Mouse (Mus musculus) granulocyte monocyte progenitor cell, adult 5-6 weeks (primary cell): ENCODE measurements around the gene Rpl3. TPM values are rescaled to one million over a fixed set of nuclear protein-coding genes. Genes with fewer than 3 reads are reported as not detected.

ENCODE experiments used
- ATAC-seq: replicated peaks from 2 replicates; pipeline ENCODE4 v1.8.0; 2016; ENCODE audit warnings: mild to moderate bottlenecking, moderate TSS enrichment, inconsistent platforms; ENCODE audit not compliant: poor library complexity, severe bottlenecking
- total RNA-seq, 2 experiments: library from RNA; stranded (forward) in 1 of 2; stranded (reverse) in 1 of 2; fragments of 200-712, 200-1000 nt in 1 of 2; fragments of >200 nt in 1 of 2; fragmentation: Nextera tagmentation in 1 of 2; gene quantifications; 2 replicates each; pipeline ENCODE4 v1.2.3; 2014 to 2017

The Rpl3 gene
- total RNA-seq, 2 experiments from 2014 or later: 2,307 to 3,100 TPM

GRCm38 (mm10) chr15:80115866-80116794 is 24.5 kb upstream of the Rpl3 start:
- ATAC-seq: no peak

DNA sequence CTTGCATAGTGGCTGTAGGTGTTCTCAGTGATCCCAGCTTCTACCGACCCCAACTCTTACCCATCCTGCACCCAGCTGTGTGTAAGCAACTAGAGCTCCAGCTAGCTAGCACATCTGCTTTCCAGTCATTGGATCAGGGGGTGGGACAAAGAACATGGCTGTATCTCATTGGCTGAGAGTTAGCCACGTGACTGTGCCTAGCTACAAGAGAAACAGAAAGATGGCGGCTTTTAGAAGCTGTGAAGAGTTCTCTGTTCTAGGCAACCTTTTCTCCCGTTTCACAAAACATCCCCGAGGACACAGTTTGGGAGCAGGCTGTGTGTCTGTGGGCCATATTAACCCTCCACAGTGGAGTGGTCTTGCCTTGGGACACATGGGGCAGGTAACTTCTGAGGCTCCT is 23.6 kb upstream of the Rpl3 start:
- no peak for ATAC-seq

DNA sequence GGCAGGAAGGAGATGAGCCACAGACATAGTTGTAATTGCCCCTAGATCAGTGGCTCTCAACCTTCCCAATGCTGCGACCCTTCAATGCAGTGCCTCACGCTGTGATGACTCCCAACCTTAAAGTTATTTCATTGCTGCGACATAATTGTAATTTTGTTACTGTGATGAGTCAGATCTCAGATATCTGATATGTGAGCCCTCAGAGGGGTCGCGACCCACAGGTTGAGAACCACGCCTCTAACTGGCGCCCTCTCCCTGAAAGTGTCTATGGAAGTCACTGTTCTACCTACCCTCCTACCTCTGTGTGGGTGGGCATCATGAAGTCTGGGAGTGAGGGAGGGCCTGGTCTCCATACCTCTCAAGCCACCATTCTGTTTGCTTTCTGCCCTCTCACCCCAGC is 22.7 kb upstream of the Rpl3 start:
- no peak for ATAC-seq

DNA sequence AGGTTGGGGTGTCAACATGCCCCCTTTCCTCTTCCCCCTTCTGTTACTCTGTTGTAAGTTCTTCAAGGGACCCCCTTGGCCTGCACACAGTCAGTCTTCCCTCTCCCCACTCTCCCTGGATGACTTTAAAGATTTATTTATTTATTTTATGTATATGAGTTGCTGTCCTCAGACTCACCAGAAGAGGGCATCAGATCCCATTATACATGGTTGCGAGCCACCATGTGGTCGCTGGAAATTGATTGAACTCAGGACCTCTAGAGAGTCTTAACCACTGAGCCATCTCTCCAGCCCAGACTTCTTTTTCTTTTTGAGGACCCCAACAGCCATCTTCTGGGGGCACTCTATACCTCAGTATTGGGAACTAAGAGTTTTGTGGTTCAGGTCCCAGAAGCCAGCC is 20.8 kb upstream of the Rpl3 start:
- ATAC-seq: no peak

- peak; percentile 26 for ATAC-seq
These were observed 19.8 kb upstream of the Rpl3 start for GRCm38 (mm10) chr15:80111436-80111835.

DNA sequence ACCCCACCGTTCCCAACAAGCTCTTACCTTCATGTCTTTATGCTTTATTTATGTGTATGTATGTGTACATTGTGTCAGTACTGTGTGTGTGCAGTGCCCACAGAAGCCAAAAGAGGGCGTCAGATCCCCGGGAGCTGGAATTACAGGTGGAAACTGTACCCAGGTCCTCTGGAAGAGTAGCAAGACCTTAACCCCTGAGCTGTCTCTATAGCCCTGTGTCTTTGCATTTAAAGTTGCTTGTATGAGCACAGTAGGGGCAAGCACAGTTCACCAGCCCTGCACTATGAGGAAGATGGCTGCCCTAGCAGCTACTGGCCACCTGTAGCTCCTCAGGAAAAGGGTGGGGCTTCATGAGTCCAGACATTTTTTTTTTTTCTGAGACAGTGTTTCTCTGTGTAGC is 15.9 kb upstream of the Rpl3 start:
- no peak for ATAC-seq

- no peak for ATAC-seq
These were observed 15.5 kb upstream of the Rpl3 start for GRCm38 (mm10) chr15:80107143-80107542.

GRCm38 (mm10) chr15:80105490-80106410 is 14.1 kb upstream of the Rpl3 start:
- ATAC-seq: peak; percentile 47

- no peak for ATAC-seq
These were observed 10.8 kb upstream of the Rpl3 start for GRCm38 (mm10) chr15:80102495-80102894.

DNA sequence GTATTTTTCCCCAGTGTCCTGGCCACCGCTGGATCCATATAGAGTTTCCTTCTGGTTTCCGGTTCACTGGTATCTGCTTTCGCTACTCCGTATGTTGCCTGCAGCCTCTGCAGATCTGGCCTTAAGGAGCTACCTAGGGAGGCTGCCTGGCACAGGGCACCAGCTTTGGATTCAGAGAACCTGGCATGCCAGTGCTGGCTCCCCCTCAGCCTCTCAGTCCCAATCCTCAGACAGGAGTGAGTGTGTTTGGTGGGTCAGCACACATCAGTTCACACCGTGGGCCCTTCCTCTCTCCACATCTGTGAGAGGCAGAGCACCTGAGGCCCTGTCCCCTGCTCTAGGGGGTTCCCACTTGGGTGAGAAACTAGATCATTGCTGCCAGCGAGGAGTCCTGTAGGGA is 9.8 kb upstream of the Rpl3 start:
- no peak for ATAC-seq

DNA sequence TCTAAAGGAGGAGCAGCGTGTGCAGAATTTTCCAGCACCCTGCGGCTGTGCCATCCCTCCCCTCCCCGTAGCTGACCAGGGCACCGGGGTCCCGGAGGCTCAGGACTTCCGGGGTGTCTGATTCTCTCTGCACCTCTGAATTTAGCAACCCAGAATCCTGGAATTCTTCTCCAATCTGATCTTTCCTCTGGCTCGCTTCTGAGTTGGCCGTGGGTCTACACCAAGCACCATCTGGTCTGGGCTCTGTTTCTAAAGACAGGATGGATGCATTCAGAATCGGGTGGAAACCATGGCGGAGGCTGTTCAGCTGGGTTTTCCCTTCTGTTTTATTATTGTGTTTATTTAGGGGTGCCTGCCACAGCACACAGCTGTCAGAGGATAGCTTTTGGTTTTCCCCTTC is 9.2 kb upstream of the Rpl3 start:
- no peak for ATAC-seq

DNA sequence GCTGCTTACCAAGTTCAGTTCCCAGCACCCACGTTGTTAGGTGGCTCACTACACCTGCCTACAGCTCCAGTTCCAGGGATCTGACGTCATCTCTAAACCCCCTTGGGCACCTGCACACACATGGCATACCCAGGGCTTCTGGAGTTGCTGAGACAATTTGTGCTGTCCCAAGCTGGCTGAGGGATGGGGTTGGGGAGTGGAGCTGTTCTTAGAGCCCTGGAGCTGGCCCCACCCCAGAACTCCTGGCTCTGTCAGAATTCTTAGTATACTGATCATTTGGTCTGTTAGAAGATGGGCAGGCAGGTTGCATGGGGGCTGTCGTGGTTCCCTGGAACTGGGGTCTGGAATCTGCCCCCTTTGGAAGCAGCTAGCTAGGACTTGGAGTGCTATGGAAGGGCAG is 8.5 kb upstream of the Rpl3 start:
- ATAC-seq: no peak

DNA sequence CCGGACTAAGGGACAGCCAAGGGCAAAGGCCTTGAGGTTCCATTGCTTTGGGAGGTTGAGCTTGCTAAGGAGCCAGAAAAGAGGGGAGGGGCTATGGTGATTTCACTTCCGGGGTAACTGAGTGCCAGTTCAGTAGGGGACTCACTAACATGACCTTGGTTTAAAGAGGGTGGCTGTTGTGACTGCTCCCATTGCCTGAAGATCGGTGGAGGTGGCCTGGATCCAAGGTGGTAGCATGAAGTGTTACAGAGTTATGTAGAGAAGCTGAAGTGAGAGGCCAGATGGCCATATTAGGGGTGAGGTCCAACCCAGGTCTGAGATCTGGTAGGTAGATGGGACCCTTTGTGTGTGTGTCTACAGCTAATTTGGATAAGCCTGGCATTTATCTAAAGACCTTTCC is 7.8 kb upstream of the Rpl3 start:
- no peak for ATAC-seq

- ATAC-seq: peak; percentile 34
These were observed 7.1 kb upstream of the Rpl3 start for GRCm38 (mm10) chr15:80098809-80099208.

DNA sequence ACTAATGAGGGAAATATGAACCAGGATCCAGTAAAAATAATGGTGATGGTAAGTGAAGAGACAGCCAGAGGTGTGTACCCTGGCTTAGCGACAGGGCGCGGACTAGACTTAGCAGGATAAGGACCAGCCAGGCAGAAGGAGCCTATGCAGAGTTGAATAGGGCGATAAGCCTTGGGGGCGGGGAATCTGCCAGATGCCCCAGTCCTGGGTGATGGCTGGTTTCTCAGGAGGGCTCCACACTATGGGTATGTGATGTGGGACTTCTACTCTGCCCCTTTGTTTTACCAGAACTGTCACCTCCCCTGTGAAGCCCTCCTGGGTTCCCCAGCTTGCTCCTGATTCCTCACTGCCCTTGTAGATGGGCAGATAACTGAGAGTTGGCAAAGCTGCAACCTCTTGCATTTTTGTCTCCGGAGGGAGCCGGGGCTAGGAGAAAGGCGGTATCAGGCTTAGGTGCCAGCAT is 6.4 kb upstream of the Rpl3 start:
- ATAC-seq: no peak

DNA sequence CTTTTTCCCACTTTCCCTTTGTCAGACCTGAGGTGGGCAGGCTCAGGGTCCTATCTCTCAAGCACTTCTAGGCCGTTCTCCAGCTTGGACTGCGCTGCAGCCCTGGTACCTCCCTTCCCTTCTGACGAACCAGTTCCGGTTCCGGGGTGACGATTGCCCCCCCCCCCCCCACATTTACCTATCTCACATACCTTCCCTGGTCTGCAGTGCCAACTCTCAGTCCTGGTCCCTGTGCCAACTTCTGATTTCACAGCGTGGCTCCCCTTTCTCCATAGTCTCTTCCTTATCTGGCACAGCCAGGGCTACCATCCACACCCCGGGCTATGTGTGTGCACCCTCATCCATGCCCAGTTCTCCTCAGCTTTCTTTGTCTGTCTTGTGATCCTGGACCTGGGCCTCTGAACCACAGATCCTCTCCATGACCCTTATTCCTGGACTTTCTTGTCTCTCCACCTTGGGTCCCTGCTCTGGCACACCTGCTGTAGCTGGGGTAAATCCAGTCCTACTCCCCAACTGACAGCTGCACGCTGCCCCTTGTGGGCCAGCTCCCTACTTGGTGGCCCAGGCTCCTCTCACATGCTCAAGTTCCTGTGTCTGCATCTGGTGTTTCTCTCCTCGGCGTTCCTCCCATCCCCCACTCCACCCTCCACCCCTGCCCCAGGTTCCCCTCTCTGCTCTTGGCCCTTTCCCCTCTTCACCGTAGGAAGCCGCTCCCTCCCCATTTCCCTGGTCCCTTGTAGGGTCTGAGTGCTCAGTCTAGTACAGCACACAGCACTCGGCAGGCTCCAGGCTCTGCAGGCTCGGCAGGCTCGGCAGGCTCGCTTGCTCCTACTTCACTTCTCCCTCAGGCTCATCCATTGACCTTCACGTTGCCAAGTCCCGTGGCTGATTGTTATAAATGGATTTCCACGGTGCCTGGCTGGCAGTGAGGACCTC is 5.5 kb upstream of the Rpl3 start:
- ATAC-seq: peak; percentile 58

GRCm38 (mm10) chr15:80096406-80096805 is 4.7 kb upstream of the Rpl3 start:
- ATAC-seq: no peak

- no peak for ATAC-seq
These were observed 3.9 kb upstream of the Rpl3 start for GRCm38 (mm10) chr15:80095596-80095995.

GRCm38 (mm10) chr15:80094201-80094600 is 2.5 kb upstream of the Rpl3 start:
- ATAC-seq: no peak

GRCm38 (mm10) chr15:80092599-80092998 is 931 bp upstream of the Rpl3 start:
- no peak for ATAC-seq
